Comparison of ENCODE assay signal across 8 mouse cellular contexts in the genomic region with DNA sequence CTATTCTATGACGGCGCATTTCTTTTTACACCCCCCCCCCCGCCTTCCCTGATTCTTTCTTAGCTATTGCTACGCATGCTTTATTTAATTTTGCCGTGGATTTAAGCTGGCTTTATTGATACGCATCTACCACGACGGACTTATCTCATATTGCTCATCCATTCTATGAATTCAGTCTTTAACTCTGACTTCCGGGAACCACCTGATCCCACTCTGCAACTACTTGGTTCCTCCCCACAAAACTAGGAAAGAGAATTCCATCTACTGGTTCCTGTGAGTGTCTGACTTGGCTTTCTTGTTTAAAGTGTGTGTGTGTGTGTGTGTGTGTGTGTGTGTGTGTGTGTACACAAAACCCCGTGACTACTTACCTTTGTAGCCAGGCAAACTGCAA. TPM values are rescaled to one million over a fixed set of nuclear protein-coding genes. Genes with fewer than 3 reads are reported as not detected.
A peak's percentile ranks its signal among the peaks of the same experiment; 100 is the strongest.
DNase-seq lines count a peak whose midpoint lies in the region; ATAC-seq and TF ChIP-seq lines count a peak whose summit lies in the region.

No protein-coding gene starts in this region.

- peaks cover 78% of the 10 kb centered on the region for H3K4me1 ChIP-seq in erythroblast, embryonic 14.5 days (ENCODE audit: control insufficient read depth)
- 0 out of 2 replicates have a peak, but pooled peaks cover 4% of the 10 kb centered on the region for H3K4me1 ChIP-seq in spleen, adult 2 months (ENCODE audit: control insufficient read depth, insufficient read depth, insufficient read length)
- peaks cover 68% of the 10 kb centered on the region for H3K4me1 ChIP-seq in liver, embryonic 12.5 days
- H3K4me1 ChIP-seq in stomach, postnatal 0 days (replicated peaks; ENCODE audit: control insufficient read depth, insufficient read depth), result no peaks in the 10 kb centered on the region; the same call in 1 of the 2 replicates

- no peak for TF ChIP-seq EP300 in stomach, postnatal 0 days (optimal IDR thresholded peaks at IDR 0.05)

- peaks cover 65% of the 10 kb centered on the region for H3K36me3 ChIP-seq in erythroblast, embryonic 14.5 days (ENCODE audit: control insufficient read depth)
- H3K36me3 ChIP-seq in spleen, adult 2 months (ENCODE audit: control insufficient read depth, insufficient read depth, low read length), result peaks cover 26% of the 10 kb centered on the region
- H3K36me3 ChIP-seq in liver, embryonic 12.5 days, result peaks cover 39% of the 10 kb centered on the region
- peaks cover 15% of the 10 kb centered on the region for H3K36me3 ChIP-seq in stomach, postnatal 0 days (ENCODE audit: control insufficient read depth, insufficient read depth, low read length)

- TF ChIP-seq POLR2A in spleen, adult 2 months (IDR thresholded peaks at IDR 0.05; ENCODE audit: low read depth, low read length), result no peak

- no peak overlapping the region for H3K27ac ChIP-seq in spleen, adult 2 months (ENCODE audit: insufficient read depth, low read length)
- H3K27ac ChIP-seq in liver, embryonic 12.5 days, result peak overlapping the region; percentile 41; the same call in 1 of the 2 replicates
- H3K27ac ChIP-seq in stomach, postnatal 0 days (replicated peaks), result no peak overlapping the region

- no peaks in the 10 kb centered on the region for H3K27me3 ChIP-seq in erythroblast, embryonic 14.5 days (ENCODE audit: control insufficient read depth)
- H3K27me3 ChIP-seq in spleen, adult 2 months (ENCODE audit: control insufficient read depth, insufficient read depth, low read length), result no peaks in the 10 kb centered on the region
- no peaks in the 10 kb centered on the region for H3K27me3 ChIP-seq in liver, embryonic 12.5 days (replicated peaks)
- no peaks in the 10 kb centered on the region for H3K27me3 ChIP-seq in stomach, postnatal 0 days (ENCODE audit: control insufficient read depth, insufficient read depth, low read length)

- TF ChIP-seq CTCF in spleen, adult 2 months (IDR thresholded peaks at IDR 0.05; ENCODE audit: extremely low read depth, insufficient read depth, insufficient read length, insufficient replicate concordance), result no peak
- TF ChIP-seq CTCF in stomach, postnatal 0 days (IDR thresholded peaks at IDR 0.05; ENCODE audit: low read depth), result no peak

- H3K9ac ChIP-seq in liver, embryonic 12.5 days, result peak overlapping the region; percentile 66; the same call in 1 of the 2 replicates
- H3K9ac ChIP-seq in stomach, postnatal 0 days (ENCODE audit: low read length), result peak overlapping the region; percentile 64; the same call in 1 of the 2 replicates

- no peak for ATAC-seq in erythroblast, adult 5-6 weeks (replicated peaks; ENCODE audit: low FRiP score, poor library complexity, severe bottlenecking)
- ATAC-seq in liver, embryonic 12.5 days, result no peak
- peak; percentile 31 for ATAC-seq in stomach, postnatal 0 days (ENCODE audit: low FRiP score, low TSS enrichment)

- H3K9me3 ChIP-seq in erythroblast, embryonic 14.5 days (ENCODE audit: control insufficient read depth, low read length), result no peaks in the 10 kb centered on the region
- H3K9me3 ChIP-seq in liver, embryonic 12.5 days (replicated peaks), result no peaks in the 10 kb centered on the region
- no peaks in the 10 kb centered on the region for H3K9me3 ChIP-seq in stomach, postnatal 0 days (ENCODE audit: control insufficient read depth, low read length)

- no peak for DNase-seq in spleen, adult 2 months (ENCODE audit: low read depth in 1 of 2, low spot score in 2 of 2)
- no peak for DNase-seq in spleen, postnatal 14 days (ENCODE audit: low spot score in 2 of 2)
- peak; percentile 61 for DNase-seq in stomach, postnatal 0 days (ENCODE audit: low spot score)
- DNase-seq in thymus, postnatal 10 days (ENCODE audit: low spot score in 2 of 2), result no peak
- no peak for DNase-seq in layer of hippocampus, postnatal 36 days

- 38% methylated on average over 10 of the region's 10 CpGs for WGBS in spleen, adult 2 months
- 21% methylated on average over 10 of the region's 10 CpGs for WGBS in liver, embryonic 12.5 days (ENCODE audit: insufficient replicate concordance)
- 9% methylated on average over 10 of the region's 10 CpGs for WGBS in stomach, postnatal 0 days

- peak overlapping the region; percentile 90 for H3K4me2 ChIP-seq in liver, embryonic 12.5 days
- H3K4me2 ChIP-seq in stomach, postnatal 0 days (replicated peaks; ENCODE audit: low read depth), result peak overlapping the region; percentile 79

- H3K4me3 ChIP-seq in erythroblast, embryonic 14.5 days (replicated peaks), result peak overlapping the region; percentile 79
- peak overlapping the region; percentile 56; the same call in 1 of the 2 replicates for H3K4me3 ChIP-seq in spleen, adult 2 months (ENCODE audit: extremely low read depth, insufficient read depth, insufficient read length)
- peak overlapping the region; percentile 62 for H3K4me3 ChIP-seq in liver, embryonic 12.5 days
- H3K4me3 ChIP-seq in stomach, postnatal 0 days (ENCODE audit: low read depth, low read length), result peak overlapping the region; percentile 48

RNA-seq across cellular contexts. Expression of gene Pnma1, which starts 0.3 kb away (rescaled TPM):
- 0.02 and 0.03 TPM in 2 replicates for polyA plus RNA-seq in erythroblast, embryonic 14.5 days (2012)
- total RNA-seq in erythroblast, adult 5-6 weeks (2015; ENCODE audit: low replicate concordance), result 1.5 and 4.4 TPM in 2 replicates
- 1.0 and 4.5 TPM in 2 replicates for total RNA-seq in erythroblast, adult 5-6 weeks (2017; ENCODE audit: low replicate concordance)
- polyA plus RNA-seq in spleen, adult 2 months (2012; rRNA removed), result 0.21 and 0.40 TPM in 2 replicates
- 0.08 and 0.20 TPM in 2 replicates for polyA plus RNA-seq in liver, embryonic 12.5 days (2016; fragmentation: Nextera tagmentation; extraction: Ambion mirVana)
- polyA plus RNA-seq in stomach, postnatal 0 days (2015; fragmentation: Nextera tagmentation; extraction: Ambion mirVana), result 0.48 and 0.49 TPM in 2 replicates
- 1 to 10 TPM; 2.3 to 2.8 TPM for total RNA-seq in layer of hippocampus, postnatal 36 days (2021)

RNA-seq across cellular contexts. Expression of gene Dnal1, which starts 34.5 kb away (rescaled TPM):
- polyA plus RNA-seq in erythroblast, embryonic 14.5 days (2012), result not detected in 2 replicates
- 0.63 TPM in 1 of 2 replicates, not detected in the other for total RNA-seq in erythroblast, adult 5-6 weeks (2015; ENCODE audit: low replicate concordance)
- total RNA-seq in erythroblast, adult 5-6 weeks (2017; ENCODE audit: low replicate concordance), result not detected in 2 replicates
- 0.49 and 0.88 TPM in 2 replicates for polyA plus RNA-seq in spleen, adult 2 months (2012; rRNA removed)
- 0.73 and 1.1 TPM in 2 replicates for polyA plus RNA-seq in liver, embryonic 12.5 days (2016; fragmentation: Nextera tagmentation; extraction: Ambion mirVana)
- polyA plus RNA-seq in stomach, postnatal 0 days (2015; fragmentation: Nextera tagmentation; extraction: Ambion mirVana), result 1.2 and 1.7 TPM in 2 replicates
- 100 to 1,000 TPM; 104 to 112 TPM for total RNA-seq in layer of hippocampus, postnatal 36 days (2021)

RNA-seq across cellular contexts. Expression of gene Acot6, which starts 48.2 kb away (rescaled TPM):
- not detected in 2 replicates for polyA plus RNA-seq in erythroblast, embryonic 14.5 days (2012)
- total RNA-seq in erythroblast, adult 5-6 weeks (2015; ENCODE audit: low replicate concordance), result not detected in 2 replicates
- total RNA-seq in erythroblast, adult 5-6 weeks (2017; ENCODE audit: low replicate concordance), result 0.42 and 2.3 TPM in 2 replicates
- 0.57 and 0.88 TPM in 2 replicates for polyA plus RNA-seq in spleen, adult 2 months (2012; rRNA removed)
- 0.48 and 0.54 TPM in 2 replicates for polyA plus RNA-seq in liver, embryonic 12.5 days (2016; fragmentation: Nextera tagmentation; extraction: Ambion mirVana)
- polyA plus RNA-seq in stomach, postnatal 0 days (2015; fragmentation: Nextera tagmentation; extraction: Ambion mirVana), result 1.3 TPM in 2 replicates
- 1 to 10 TPM; 4.6 to 5.0 TPM for total RNA-seq in layer of hippocampus, postnatal 36 days (2021)
